Mouse (Mus musculus): ENCODE data around the gene Btbd11. TPM values are rescaled to one million over a fixed set of nuclear protein-coding genes. Genes with fewer than 3 reads are reported as not detected.

Gene Btbd11
- polyA plus RNA-seq, 1 experiment from 2014 or later, result 0.39 TPM

DNA sequence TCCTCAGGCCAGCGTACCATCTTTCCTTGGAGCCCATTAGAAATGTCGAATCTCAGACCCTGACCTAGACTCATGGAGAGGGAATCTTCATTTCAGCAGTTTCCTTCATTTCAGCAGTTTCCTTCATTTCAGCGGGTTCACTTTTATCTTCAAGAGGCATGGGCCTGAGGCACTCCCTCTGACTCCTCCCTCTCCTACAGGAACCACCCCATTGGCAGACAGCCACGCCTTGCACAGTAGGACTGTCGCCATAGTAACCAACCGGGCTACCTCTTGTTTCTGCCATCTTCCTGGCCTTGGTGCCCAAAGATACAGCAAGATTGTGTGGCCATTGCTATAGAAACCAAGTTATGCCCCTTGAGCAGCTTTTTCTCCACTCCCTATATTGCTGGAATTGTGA lies 205.4 kb downstream of the Btbd11 start:
- no peak overlapping the region for H3K4me2 ChIP-seq (replicated peaks; ENCODE audit: low read depth)
- no peaks in the 10 kb centered on the region for H3K4me1 ChIP-seq (replicated peaks; ENCODE audit: control insufficient read depth, insufficient read depth, low read length)
- no peak overlapping the region for H3K9ac ChIP-seq (ENCODE audit: low read depth, low read length)
- no peak overlapping the region for H3K4me3 ChIP-seq (ENCODE audit: low read depth, low read length)
- no peaks in the 10 kb centered on the region for H3K36me3 ChIP-seq (ENCODE audit: control insufficient read depth, insufficient read depth)
- TF ChIP-seq CTCF (IDR thresholded peaks at IDR 0.05; ENCODE audit: low read depth), result no peak
- no peak overlapping the region for H3K27ac ChIP-seq (ENCODE audit: low read depth, low read length)
- H3K27me3 ChIP-seq (replicated peaks; ENCODE audit: control insufficient read depth, insufficient read depth, low read length), result no peaks in the 10 kb centered on the region
- no peak for ATAC-seq
- WGBS, result 34% methylated on average over 6 of the region's 6 CpGs
- H3K9me3 ChIP-seq (ENCODE audit: control insufficient read depth), result no peaks in the 10 kb centered on the region

DNA sequence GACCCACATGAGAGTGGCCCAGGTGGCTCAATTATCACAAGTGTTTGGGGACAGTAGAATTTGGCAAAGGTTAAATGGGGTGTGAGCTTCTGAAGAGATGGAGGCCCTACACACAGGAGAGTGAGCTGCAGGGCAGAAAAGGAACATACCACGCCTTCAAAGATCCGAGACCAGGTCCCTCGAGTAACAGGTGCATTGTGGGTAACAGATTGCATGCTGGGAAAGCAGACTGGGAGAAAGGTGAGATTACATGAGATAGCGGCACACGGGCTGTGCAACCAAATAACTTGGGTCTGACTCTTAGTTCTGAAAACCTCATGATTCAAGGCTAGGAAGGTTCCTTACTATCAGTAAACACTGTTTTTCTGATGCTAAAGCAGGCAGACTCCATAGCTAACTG lies 209.7 kb downstream of the Btbd11 start:
- no peaks in the 10 kb centered on the region for H3K36me3 ChIP-seq (ENCODE audit: control insufficient read depth, insufficient read depth)
- no peak overlapping the region for H3K9ac ChIP-seq (ENCODE audit: low read depth, low read length)
- 0 out of 2 replicates have a peak, but pooled peaks cover 5% of the 10 kb centered on the region for H3K4me1 ChIP-seq (replicated peaks; ENCODE audit: control insufficient read depth, insufficient read depth, low read length)
- no peak for ATAC-seq
- no peak for TF ChIP-seq CTCF (IDR thresholded peaks at IDR 0.05; ENCODE audit: low read depth)
- no peaks in the 10 kb centered on the region for H3K9me3 ChIP-seq (ENCODE audit: control insufficient read depth)
- no peak overlapping the region for H3K4me2 ChIP-seq (replicated peaks; ENCODE audit: low read depth)
- H3K27ac ChIP-seq (ENCODE audit: low read depth, low read length), result no peak overlapping the region
- H3K4me3 ChIP-seq (ENCODE audit: low read depth, low read length), result no peak overlapping the region
- H3K27me3 ChIP-seq (replicated peaks; ENCODE audit: control insufficient read depth, insufficient read depth, low read length), result no peaks in the 10 kb centered on the region
- WGBS, result 80% methylated on average over 5 of the region's 5 CpGs

DNA sequence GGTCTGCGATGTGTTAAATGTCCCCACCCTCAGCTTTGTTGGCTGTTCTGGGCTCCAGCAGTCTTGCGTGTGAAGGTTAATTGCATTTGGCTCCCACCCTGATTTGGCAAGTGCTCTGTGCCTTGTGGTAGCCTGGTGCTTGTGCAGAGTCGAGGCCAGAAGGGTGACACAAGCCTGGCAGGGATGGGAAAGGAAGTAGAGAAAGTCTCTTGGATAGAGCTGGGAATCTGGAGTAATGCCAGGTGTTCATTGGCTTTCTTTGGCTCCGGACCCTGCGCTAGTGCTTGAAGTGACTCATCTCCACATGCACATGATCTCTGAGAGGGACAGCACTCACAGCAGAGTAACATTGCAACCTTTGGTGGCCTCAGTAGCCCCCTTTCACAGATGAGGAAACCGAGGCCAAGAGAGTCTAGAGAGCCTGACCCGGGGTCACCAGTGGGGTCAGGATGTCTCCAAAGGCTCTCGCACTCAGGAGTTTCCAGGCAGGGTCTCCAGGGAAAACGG lies 211.5 kb downstream of the Btbd11 start:
- WGBS, result 33% methylated on average over 9 of the region's 9 CpGs
- no peak for ATAC-seq
- Histone ChIP-seq H3K4me3 (ENCODE audit: low read depth, low read length) (peak overlapping the region; percentile 36; the same call in 1 of the 2 replicates), H3K36me3 (ENCODE audit: control insufficient read depth, insufficient read depth) (no peaks in the 10 kb centered on the region), H3K27me3 (replicated peaks; ENCODE audit: control insufficient read depth, insufficient read depth, low read length) (no peaks in the 10 kb centered on the region), H3K4me1 (replicated peaks; ENCODE audit: control insufficient read depth, insufficient read depth, low read length) (0 out of 2 replicates have a peak, but pooled peaks cover 5% of the 10 kb centered on the region), H3K27ac (ENCODE audit: low read depth, low read length) (no peak overlapping the region), H3K4me2 (replicated peaks; ENCODE audit: low read depth) (peak overlapping the region; percentile 75), H3K9ac (ENCODE audit: low read depth, low read length) (no peak overlapping the region), H3K9me3 (ENCODE audit: control insufficient read depth) (no peaks in the 10 kb centered on the region)
- no peak for TF ChIP-seq CTCF (IDR thresholded peaks at IDR 0.05; ENCODE audit: low read depth)

DNA sequence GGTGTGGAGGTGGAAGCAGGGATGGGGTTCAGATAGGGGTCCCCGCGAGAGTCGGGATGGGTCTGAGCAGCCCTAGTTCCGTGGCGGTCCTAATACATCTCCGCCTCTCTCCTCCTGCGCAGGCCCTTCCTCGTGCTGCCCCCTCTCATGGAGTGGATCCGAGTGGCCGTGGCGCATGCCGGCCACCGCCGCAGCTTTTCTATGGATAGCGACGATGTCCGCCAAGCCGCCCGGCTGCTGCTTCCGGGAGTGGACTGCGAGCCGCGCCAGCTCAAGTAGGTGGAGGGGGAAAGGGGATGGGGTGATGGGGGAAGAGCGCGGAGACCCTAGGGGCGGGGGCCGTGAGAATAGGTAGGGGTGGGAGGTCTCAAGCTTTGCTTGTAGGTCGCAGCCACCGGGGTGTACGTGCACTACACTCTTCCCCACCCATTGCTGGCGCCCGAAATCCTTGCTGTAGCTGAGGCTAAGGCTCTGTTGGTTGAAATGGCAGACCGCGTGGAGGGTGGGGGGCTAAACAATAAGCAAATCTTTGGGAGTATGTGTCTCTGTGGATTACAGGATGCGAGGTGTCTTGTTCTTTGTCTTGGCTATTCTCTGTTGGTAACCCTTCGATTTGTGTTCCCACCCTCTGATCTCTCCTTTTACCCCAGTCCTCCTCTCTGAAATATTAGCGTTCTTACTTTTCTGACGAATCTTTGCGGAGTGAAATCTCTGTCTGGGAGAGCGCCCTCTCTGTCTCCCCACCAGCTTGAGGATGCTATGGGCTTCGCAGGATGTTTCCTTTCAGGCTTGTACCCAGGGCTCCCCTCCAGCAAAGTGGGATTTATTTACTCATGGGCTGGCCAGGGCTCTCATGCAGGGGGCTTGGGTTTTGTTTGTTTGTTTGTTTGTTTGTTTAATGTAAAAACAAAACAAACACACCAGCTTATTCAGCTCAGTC lies 212.3 kb downstream of the Btbd11 start:
- peak; percentile 19; the same call in 1 of the 2 replicates for TF ChIP-seq CTCF (IDR thresholded peaks at IDR 0.05; ENCODE audit: low read depth)
- no peak for ATAC-seq
- H3K4me3 ChIP-seq (ENCODE audit: low read depth, low read length), result peak overlapping the region; percentile 36
- H3K4me1 ChIP-seq (replicated peaks; ENCODE audit: control insufficient read depth, insufficient read depth, low read length), result 0 out of 2 replicates have a peak, but pooled peaks cover 5% of the 10 kb centered on the region
- H3K27me3 ChIP-seq (replicated peaks; ENCODE audit: control insufficient read depth, insufficient read depth, low read length), result no peaks in the 10 kb centered on the region
- H3K9ac ChIP-seq (ENCODE audit: low read depth, low read length), result no peak overlapping the region; the same call in 1 of the 2 replicates
- WGBS, result 1% methylated on average over 41 of the region's 41 CpGs
- no peaks in the 10 kb centered on the region for H3K36me3 ChIP-seq (ENCODE audit: control insufficient read depth, insufficient read depth)
- peak overlapping the region; percentile 75 for H3K4me2 ChIP-seq (replicated peaks; ENCODE audit: low read depth)
- H3K27ac ChIP-seq (ENCODE audit: low read depth, low read length), result no peak overlapping the region
- no peaks in the 10 kb centered on the region for H3K9me3 ChIP-seq (ENCODE audit: control insufficient read depth)

DNA sequence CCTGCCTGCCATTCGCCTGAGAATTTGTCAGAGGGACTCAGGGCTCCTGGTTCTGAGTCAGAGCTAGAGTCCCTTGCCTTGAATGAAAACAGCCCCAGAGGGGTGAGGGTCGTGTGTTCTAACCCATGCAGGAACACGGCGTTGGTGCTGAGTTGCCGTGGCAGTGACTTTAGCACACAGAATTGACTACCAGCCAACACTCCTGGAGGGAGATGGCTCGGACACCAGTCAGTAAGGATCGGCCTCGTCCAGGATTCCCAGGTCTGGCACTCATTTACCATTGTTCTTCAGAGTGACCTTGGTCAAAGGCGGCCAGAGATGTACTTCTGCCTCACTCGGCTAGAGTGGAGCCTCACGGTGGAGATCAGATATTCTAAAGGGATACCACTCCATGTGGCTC lies 215.9 kb downstream of the Btbd11 start:
- Histone ChIP-seq H3K9me3 (ENCODE audit: control insufficient read depth) (no peaks in the 10 kb centered on the region), H3K36me3 (ENCODE audit: control insufficient read depth, insufficient read depth) (no peaks in the 10 kb centered on the region), H3K27ac (ENCODE audit: low read depth, low read length) (no peak overlapping the region), H3K4me2 (replicated peaks; ENCODE audit: low read depth) (no peak overlapping the region), H3K27me3 (replicated peaks; ENCODE audit: control insufficient read depth, insufficient read depth, low read length) (no peaks in the 10 kb centered on the region), H3K4me3 (ENCODE audit: low read depth, low read length) (no peak overlapping the region), H3K9ac (ENCODE audit: low read depth, low read length) (no peak overlapping the region), H3K4me1 (replicated peaks; ENCODE audit: control insufficient read depth, insufficient read depth, low read length) (0 out of 2 replicates have a peak, but pooled peaks cover 5% of the 10 kb centered on the region)
- no peak for ATAC-seq
- WGBS, result 85% methylated on average over 11 of the region's 11 CpGs
- no peak for TF ChIP-seq CTCF (IDR thresholded peaks at IDR 0.05; ENCODE audit: low read depth)

DNA sequence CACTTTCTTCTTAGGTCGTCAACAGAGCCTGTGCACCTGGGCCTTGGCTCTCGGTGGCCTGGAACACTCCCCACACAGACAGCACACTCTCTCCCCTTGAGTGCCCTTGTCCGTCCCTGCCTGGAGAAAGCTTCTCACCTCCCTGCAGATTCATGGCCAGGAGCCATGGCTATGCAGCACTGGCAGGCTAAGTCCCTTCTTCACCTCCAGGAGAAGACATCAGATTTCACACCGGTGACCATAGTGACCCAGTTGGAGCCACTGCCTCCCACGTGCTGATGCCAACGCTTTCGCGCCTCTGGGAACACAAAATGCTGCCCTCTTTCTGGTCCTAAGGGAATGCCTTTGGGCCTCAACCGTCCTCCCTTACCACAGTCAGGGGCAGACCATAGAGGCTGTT lies 217.9 kb downstream of the Btbd11 start:
- Histone ChIP-seq H3K36me3 (ENCODE audit: control insufficient read depth, insufficient read depth) (no peaks in the 10 kb centered on the region), H3K9me3 (ENCODE audit: control insufficient read depth) (no peaks in the 10 kb centered on the region), H3K4me3 (ENCODE audit: low read depth, low read length) (no peak overlapping the region), H3K4me1 (replicated peaks; ENCODE audit: control insufficient read depth, insufficient read depth, low read length) (no peaks in the 10 kb centered on the region), H3K27ac (ENCODE audit: low read depth, low read length) (no peak overlapping the region), H3K9ac (ENCODE audit: low read depth, low read length) (no peak overlapping the region), H3K4me2 (replicated peaks; ENCODE audit: low read depth) (no peak overlapping the region), H3K27me3 (replicated peaks; ENCODE audit: control insufficient read depth, insufficient read depth, low read length) (no peaks in the 10 kb centered on the region)
- WGBS, result 80% methylated on average over 9 of the region's 9 CpGs
- no peak for ATAC-seq
- no peak for TF ChIP-seq CTCF (IDR thresholded peaks at IDR 0.05; ENCODE audit: low read depth)
